Mouse (Mus musculus): ENCODE measurements around the gene Trib3.
"Not testable (repeated sequence)": the region's sequence is repeated elsewhere in the genome, so short reads cannot be mapped to it uniquely, and the experiment has no call there.

Gene Trib3

DNA sequence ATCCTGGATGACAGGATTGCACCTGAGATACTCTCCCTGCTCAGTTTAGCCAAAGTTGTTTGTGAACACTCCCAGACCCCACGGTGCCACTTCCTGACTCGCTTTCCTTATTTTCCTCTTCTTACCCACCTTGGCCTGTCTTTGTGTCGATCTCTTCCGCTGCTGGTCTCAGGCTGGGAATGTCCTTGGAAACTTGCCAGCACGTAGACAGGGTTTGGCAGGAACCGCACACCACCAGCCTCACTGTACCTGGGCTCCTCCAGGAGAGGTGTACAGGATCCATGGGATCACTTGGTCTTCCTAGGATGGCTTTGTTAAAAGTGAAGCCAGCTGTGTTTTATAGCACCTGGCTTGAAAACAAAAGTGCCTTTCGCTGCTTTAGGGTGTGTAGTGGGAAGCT lies 30.8 kb downstream of the Trib3 start:
- DNase-seq (ENCODE audit: low read depth, low spot score), result no peak

DNA sequence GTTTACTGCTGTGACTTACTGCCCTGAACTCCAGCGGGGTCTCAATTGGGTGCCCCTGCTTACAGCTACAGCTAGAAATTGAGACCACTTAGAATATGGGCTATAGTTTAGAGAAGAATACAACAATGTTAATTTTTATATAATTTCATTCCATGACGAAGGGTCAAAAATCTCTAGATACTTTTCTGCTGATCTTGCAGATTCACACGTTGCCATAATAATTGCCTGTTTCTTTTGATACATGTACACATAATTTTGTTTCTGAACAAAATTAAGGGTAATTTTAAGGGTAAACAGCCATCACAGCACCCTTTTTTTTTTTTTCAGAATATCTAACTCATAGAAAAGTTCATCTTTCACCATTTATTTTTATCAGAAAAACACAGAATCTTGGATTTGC lies 36.6 kb downstream of the Trib3 start:
- no peak for DNase-seq (ENCODE audit: low read depth, low spot score)

DNA sequence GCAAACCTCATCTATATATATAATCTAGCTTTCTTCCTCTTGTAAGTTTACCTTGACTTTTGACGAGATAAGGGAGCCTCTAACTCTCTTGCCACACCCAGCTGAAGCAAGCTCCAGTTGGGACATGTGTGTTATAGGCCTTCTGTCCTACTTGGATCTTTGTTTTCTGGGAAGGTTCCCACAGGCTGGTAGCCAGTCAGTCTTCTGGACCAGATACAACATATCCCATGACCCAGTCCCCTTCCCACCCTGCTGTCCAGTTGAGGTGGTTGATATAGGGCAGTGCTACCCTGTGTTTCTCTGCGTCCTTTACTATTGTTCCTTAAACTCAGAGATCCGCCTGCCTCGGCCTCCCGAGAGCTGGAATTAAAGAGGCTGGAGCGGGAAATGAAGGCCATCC lies 38.4 kb downstream of the Trib3 start:
- DNase-seq (ENCODE audit: low read depth, low spot score), result no peak

DNA sequence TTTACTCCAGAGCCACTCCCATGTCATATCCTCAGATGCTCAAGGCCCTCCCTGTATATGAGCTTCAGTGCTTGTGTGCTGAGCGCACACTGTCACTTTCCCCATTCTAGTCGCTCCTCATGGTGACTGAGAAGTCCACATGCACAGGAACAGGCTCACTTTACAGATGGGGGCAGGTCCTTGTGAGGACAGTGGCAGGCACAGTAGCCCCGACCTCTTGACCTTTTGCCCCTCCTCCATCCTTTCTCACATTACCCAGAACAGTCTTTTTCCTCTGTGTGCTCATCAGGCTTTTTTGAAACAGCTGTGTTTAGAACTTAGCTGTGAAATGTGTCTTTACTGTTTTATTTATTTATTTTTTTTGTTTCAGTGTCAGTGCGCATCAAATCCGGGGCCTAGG lies 40.1 kb downstream of the Trib3 start:
- no peak for DNase-seq (ENCODE audit: low read depth, low spot score)

DNA sequence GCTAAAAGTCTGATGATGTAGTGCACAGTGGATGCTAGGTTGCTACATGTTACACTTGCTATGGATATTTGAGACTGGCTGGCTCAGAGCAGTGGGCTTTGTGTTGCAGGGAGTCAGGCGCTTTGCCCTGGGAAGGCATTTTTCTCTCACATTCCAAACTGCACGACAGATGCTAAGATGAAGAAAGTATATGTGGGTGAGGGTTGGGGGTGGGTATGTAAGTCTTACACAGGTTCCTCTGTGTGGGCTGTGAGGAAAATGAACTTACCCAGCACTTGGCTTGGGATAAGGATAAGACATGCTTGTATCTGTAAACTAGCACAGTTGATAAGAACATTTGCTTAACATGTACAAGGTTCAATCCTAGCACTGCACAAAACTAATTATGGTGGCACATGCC lies 41.0 kb downstream of the Trib3 start:
- DNase-seq (ENCODE audit: low read depth, low spot score), result no peak

DNA sequence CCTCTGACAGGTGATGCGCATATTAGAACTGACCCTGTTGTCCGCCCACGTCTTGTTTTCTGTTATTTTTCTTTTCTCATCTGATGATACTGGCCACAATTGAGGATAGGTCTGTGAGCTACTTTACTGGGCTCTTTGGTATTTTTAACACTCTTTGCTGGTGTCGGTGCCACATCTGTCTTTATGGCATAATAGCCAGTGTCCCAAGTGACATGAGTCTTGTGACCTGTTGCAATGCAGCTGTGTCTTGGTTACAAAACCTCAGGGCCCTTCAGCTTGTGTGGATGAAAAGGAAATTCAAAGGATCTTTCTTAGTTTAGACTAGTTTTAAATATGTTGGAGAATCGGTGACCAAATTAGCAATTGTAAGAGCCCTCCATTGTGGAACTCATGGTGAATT lies 49.3 kb downstream of the Trib3 start:
- DNase-seq (ENCODE audit: low read depth, low spot score), result no peak

DNA sequence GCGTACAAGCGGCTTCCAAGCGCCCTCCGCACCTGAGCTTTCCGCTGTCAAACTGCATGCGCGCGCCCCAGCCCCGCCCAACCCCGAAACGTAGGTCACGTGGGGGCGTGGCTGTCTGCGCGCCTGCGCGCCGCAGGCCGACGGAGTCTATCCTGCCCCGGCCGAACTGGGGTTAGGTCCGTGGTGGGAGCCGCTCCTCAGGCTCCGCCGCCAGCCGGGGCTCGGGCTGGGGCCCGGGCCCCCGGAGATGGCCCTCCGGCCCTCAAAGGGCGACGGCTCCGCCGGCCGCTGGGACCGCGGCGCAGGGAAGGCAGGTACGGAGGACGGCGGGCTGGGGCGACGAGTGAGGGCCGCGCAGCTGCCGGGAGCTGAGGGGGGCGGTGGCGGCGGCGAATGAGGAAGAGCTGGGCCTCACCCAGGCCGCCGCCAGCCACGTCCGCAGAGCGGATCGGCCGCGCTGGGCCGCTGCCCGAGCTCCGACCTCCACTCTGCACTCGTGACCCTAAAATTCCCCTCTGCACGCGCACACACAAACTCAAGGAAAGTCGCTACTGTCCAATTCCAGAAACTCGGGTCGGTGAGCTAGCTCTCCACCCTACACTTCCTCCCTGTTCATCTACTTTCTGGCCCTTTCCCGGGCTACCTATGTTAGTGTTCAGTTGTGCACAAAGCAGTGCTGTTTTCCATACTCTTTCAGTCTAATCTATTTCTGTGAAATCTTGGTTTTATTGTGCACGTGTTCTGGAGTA lies 49.9 kb downstream of the Trib3 start, which contains the start of gene Tbc1d20:
Tbc1d20 (plus strand) TSS at position 102 of the 749 bp plus-strand sequence.
- DNase-seq (ENCODE audit: low read depth, low spot score), result peak; percentile 89

DNA sequence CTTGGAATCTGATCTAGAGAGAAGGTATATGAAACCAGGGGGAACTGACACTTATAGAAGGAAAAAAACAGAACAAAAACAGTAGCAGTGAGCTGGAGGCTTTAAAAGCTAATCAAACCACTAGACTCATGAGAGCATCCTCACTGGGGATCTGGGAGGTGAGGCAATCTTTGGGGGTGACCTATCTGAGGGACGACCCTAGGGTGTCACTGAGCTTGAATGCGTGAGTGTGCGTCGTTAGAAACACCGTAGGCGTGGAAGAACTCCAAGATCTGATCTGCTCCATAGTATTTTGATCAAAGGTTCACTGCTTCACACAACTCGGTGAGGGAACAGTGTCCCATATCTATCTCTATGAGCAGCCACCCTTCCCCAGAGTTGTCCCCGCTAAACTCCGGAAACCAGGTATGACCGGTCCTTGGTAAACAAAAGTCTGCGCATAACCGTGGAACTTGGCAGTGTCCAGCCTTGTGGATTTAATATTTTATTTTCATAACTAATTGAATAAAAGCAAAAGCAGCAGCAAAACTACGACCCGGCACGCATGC lies 50.6 kb downstream of the Trib3 start:
- DNase-seq (ENCODE audit: low read depth, low spot score), result no peak

DNA sequence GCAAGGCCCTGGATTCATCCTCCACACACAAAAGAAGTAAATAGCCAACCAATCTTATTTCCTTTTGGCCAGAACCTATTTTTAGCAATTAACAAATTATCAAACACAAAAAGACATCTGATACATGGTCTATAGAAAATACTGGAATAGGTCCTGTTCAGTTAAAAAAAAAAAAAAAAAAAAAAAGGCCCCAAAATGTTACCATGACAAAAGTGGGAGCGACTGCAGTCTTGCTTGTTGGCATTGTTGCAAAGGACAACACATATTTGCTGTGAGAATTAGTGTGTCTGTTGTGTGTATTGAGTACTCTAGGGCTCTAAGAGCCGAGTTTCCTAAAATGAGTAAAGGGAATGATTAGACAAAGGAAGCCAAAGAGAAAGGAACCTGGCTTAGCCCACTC lies 51.4 kb downstream of the Trib3 start:
- DNase-seq (ENCODE audit: low read depth, low spot score), result no peak

DNA sequence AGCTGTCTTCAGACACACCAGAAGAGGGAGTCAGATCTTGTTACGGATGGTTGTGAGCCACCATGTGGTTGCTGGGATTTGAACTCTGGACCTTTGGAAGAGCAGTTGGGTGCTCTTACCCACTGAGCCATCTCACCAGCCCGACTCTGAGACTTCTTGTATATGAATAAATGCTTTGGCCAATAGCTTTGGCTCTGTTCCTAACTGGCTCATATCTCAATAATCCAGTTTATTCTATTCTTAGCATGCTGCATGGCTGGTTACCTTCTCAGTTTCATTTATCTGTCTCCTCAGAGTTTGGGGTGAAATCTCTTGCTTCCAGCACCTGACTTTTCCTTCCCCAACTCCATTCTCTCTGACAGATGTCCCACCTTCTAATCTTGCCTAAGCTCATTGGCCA lies 54.2 kb downstream of the Trib3 start:
- DNase-seq (ENCODE audit: low read depth, low spot score), result not testable (repeated sequence)

DNA sequence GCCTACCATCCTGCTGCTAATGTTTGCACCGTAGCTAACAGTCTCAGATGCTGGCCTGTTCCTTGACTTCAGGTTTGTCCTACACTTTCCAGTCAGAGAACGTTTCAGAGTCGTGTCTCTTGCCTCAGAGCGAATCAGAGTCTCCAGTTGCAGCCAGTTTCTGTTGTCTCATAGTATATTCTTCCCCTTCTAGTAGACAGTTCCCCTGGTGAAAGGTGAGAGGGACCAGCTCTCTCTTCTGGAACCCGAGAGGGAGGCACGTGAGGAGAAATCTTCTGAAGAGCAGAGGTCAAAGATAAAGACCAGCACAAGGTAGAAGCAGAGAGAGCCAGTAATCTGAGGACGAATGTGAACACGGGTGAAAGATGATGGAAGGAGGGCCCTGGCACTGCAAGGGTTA lies 55.8 kb downstream of the Trib3 start:
- DNase-seq (ENCODE audit: low read depth, low spot score), result no peak

DNA sequence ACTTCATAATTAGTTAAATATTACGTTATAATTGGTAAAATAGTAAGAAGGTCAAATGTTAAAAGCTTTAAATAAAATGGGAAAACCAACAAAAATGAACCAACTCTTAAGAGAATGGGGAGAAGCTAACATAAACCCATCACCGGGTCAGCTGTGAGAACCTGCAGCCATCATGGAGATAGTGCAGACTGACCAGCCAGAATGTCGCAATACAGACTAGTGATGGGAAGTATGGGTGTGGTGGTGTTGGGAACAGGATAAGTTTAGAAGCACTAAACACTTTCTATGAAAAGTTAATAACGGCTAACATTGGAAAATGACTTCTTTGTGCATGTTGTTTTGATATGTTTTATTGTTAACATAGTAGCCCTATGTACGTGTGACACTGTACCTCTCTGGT lies 56.3 kb downstream of the Trib3 start:
- DNase-seq (ENCODE audit: low read depth, low spot score), result no peak
